ENCODE assay signal across 10 mouse cellular contexts in genomic region chr2:174291029-174291661, GRCm38 (mm10). TPM values are rescaled to one million over a fixed set of nuclear protein-coding genes. Genes with fewer than 3 reads are reported as not detected.
DNase-seq lines count a peak whose midpoint lies in the region; ATAC-seq lines count a peak whose summit lies in the region.
"Had no signal": no experiment of that assay in that cellular context is flagged by ENCODE, and none has a peak within 500 bp of the region (broad histone marks: within the 10 kb centered on the region; RNA-seq: fewer than 3 reads in every experiment).

No protein-coding gene starts in this region.

- ATAC-seq in liver, embryonic 11.5 days (replicated peaks; ENCODE audit: low FRiP score): no peak
- no peak for ATAC-seq in forebrain, embryonic 12.5 days (ENCODE audit: low FRiP score)
- ATAC-seq in limb, embryonic 12.5 days (ENCODE audit: insufficient number of reproducible peaks, insufficient read depth, low FRiP score, low TSS enrichment, low read depth): no peak
- no peak for ATAC-seq in neural tube, embryonic 15.5 days (ENCODE audit: low FRiP score)

- peaks cover 20% of the 10 kb centered on the region for H3K27me3 ChIP-seq in liver, embryonic 11.5 days (replicated peaks; ENCODE audit: control insufficient read depth, insufficient read depth, low read length)
- peaks cover 34% of the 10 kb centered on the region for H3K27me3 ChIP-seq in forebrain, embryonic 12.5 days
- H3K27me3 ChIP-seq in limb, embryonic 12.5 days: peaks cover 28% of the 10 kb centered on the region
- H3K27me3 ChIP-seq in neural tube, embryonic 15.5 days (replicated peaks): peaks cover 28% of the 10 kb centered on the region

- peaks cover 7% of the 10 kb centered on the region for H3K9me3 ChIP-seq in liver, embryonic 11.5 days (ENCODE audit: control insufficient read depth, low read length)
- peaks cover 26% of the 10 kb centered on the region for H3K9me3 ChIP-seq in forebrain, embryonic 12.5 days
- peaks cover 30% of the 10 kb centered on the region for H3K9me3 ChIP-seq in limb, embryonic 12.5 days
- H3K9me3 ChIP-seq in neural tube, embryonic 15.5 days (replicated peaks): peaks cover 10% of the 10 kb centered on the region; the same call in 1 of the 2 replicates

- no peak overlapping the region for H3K9ac ChIP-seq in liver, embryonic 11.5 days (ENCODE audit: low read depth, low read length)
- H3K9ac ChIP-seq in forebrain, embryonic 12.5 days: peak overlapping the region; percentile 31
- H3K9ac ChIP-seq in limb, embryonic 12.5 days (replicated peaks): 0 out of 2 replicates have a peak overlapping the region, but pooled peaks have one; percentile 27
- H3K9ac ChIP-seq in neural tube, embryonic 15.5 days (replicated peaks): peak overlapping the region; percentile 26; the same call in 1 of the 2 replicates

- no peak for DNase-seq in liver, embryonic 11.5 days (ENCODE audit: low spot score)
- no peak for DNase-seq in liver
- no peak for DNase-seq in urinary bladder, postnatal 25 days (ENCODE audit: low spot score)
- DNase-seq in gastrocnemius, adult 18-20 months (ENCODE audit: low spot score): no peak
- DNase-seq: layer of hippocampus, adult 9-11 months; lung, postnatal 4 days; thymus, adult 2 months had no signal

- WGBS in liver, embryonic 11.5 days: 71% methylated on average over 8 of the region's 8 CpGs
- WGBS in forebrain, embryonic 12.5 days: 31% methylated on average over 8 of the region's 8 CpGs
- 60% methylated on average over 8 of the region's 8 CpGs for WGBS in limb, embryonic 12.5 days
- 57% methylated on average over 8 of the region's 8 CpGs for WGBS in neural tube, embryonic 15.5 days

- no peak overlapping the region for H3K4me3 ChIP-seq in liver, embryonic 11.5 days (ENCODE audit: low read depth, low read length)
- peak overlapping the region; percentile 32 for H3K4me3 ChIP-seq in forebrain, embryonic 12.5 days (replicated peaks)
- peak overlapping the region; percentile 37 for H3K4me3 ChIP-seq in limb, embryonic 12.5 days (replicated peaks)
- peak overlapping the region; percentile 28 for H3K4me3 ChIP-seq in neural tube, embryonic 15.5 days (replicated peaks)

- H3K36me3 ChIP-seq in liver, embryonic 11.5 days (ENCODE audit: control insufficient read depth, insufficient read depth, low read length): peaks cover 26% of the 10 kb centered on the region
- H3K36me3 ChIP-seq in forebrain, embryonic 12.5 days (replicated peaks): peaks cover 22% of the 10 kb centered on the region
- H3K36me3 ChIP-seq in limb, embryonic 12.5 days: peaks cover 37% of the 10 kb centered on the region
- peaks cover 7% of the 10 kb centered on the region for H3K36me3 ChIP-seq in neural tube, embryonic 15.5 days

- peaks cover 14% of the 10 kb centered on the region for H3K4me1 ChIP-seq in liver, embryonic 11.5 days (replicated peaks; ENCODE audit: control insufficient read depth, insufficient read depth, low read length)
- peaks cover 48% of the 10 kb centered on the region for H3K4me1 ChIP-seq in forebrain, embryonic 12.5 days
- H3K4me1 ChIP-seq in limb, embryonic 12.5 days (replicated peaks): peaks cover 36% of the 10 kb centered on the region
- peaks cover 53% of the 10 kb centered on the region for H3K4me1 ChIP-seq in neural tube, embryonic 15.5 days

- peak overlapping the region; percentile 23 for H3K4me2 ChIP-seq in liver, embryonic 11.5 days
- peak overlapping the region; percentile 62 for H3K4me2 ChIP-seq in forebrain, embryonic 12.5 days
- H3K4me2 ChIP-seq in limb, embryonic 12.5 days: peak overlapping the region; percentile 69
- H3K4me2 ChIP-seq in neural tube, embryonic 15.5 days: peak overlapping the region; percentile 59

- no peak overlapping the region for H3K27ac ChIP-seq in liver, embryonic 11.5 days (ENCODE audit: low read depth, low read length)
- H3K27ac ChIP-seq in forebrain, embryonic 12.5 days: 0 out of 2 replicates have a peak overlapping the region, but pooled peaks have one; percentile 50
- no peak overlapping the region for H3K27ac ChIP-seq in limb, embryonic 12.5 days
- H3K27ac ChIP-seq in neural tube, embryonic 15.5 days (replicated peaks): peak overlapping the region; percentile 45; the same call in 1 of the 2 replicates

RNA-seq across cellular contexts. Expression of gene Gnas, which starts 7.0 kb away (rescaled TPM):
- polyA plus RNA-seq in liver, embryonic 11.5 days (2014; fragmentation: Nextera tagmentation; extraction: Ambion mirVana): 729 and 742 TPM in 2 replicates
- 1,283 and 1,309 TPM in 2 replicates for polyA plus RNA-seq in forebrain, embryonic 12.5 days (2016; fragmentation: Nextera tagmentation; extraction: Ambion mirVana)
- 1,822 and 1,905 TPM in 2 replicates for polyA plus RNA-seq in limb, embryonic 12.5 days (2016; fragmentation: Nextera tagmentation; extraction: Ambion mirVana)
- polyA plus RNA-seq in neural tube, embryonic 15.5 days (2015; fragmentation: Nextera tagmentation; extraction: Ambion mirVana): 1,725 and 1,770 TPM in 2 replicates
- total RNA-seq in gastrocnemius, adult 18-20 months (2021): 1,000 to 10,000 TPM; 1,321 to 1,349 TPM

RNA-seq across cellular contexts. Expression of gene Gm20721, which starts 55.4 kb away (rescaled TPM):
- 7.3 and 7.7 TPM in 2 replicates for polyA plus RNA-seq in liver, embryonic 11.5 days (2014; fragmentation: Nextera tagmentation; extraction: Ambion mirVana)
- polyA plus RNA-seq in forebrain, embryonic 12.5 days (2016; fragmentation: Nextera tagmentation; extraction: Ambion mirVana): 7.1 and 7.5 TPM in 2 replicates
- 19.9 and 22.9 TPM in 2 replicates for polyA plus RNA-seq in limb, embryonic 12.5 days (2016; fragmentation: Nextera tagmentation; extraction: Ambion mirVana)
- polyA plus RNA-seq in neural tube, embryonic 15.5 days (2015; fragmentation: Nextera tagmentation; extraction: Ambion mirVana): 17.0 and 19.8 TPM in 2 replicates
- 1 to 10 TPM; 1.9 TPM for total RNA-seq in gastrocnemius, adult 18-20 months (2021)

Comparison
In these comparisons a context has a peak if more than half of its experiments do, and no peak if none do; other contexts are left out.
1. H3K27ac ChIP-seq: peak in forebrain, embryonic 12.5 days (single experiment) and neural tube, embryonic 15.5 days (single experiment); none in liver, embryonic 11.5 days (single experiment) and limb, embryonic 12.5 days (single experiment).
2. Peak in every context shown above with its lines, with median percentiles within 50 percentile points of each other: H3K4me2 ChIP-seq.